8 mouse cellular contexts compared by ENCODE assay signal in genomic region chr2:101871179-101871578, GRCm38 (mm10). TPM values are rescaled to one million over a fixed set of nuclear protein-coding genes. Genes with fewer than 3 reads are reported as not detected.
DNase-seq lines count a peak whose midpoint lies in the region; ATAC-seq lines count a peak whose summit lies in the region.

No protein-coding gene starts in this region.

- H3K27ac ChIP-seq in midbrain, embryonic 10.5 days (replicated peaks) = no peak overlapping the region
- no peak overlapping the region for H3K27ac ChIP-seq in midbrain, embryonic 13.5 days
- H3K27ac ChIP-seq in hindbrain, embryonic 13.5 days = no peak overlapping the region
- H3K27ac ChIP-seq in limb, embryonic 15.5 days = no peak overlapping the region

- H3K36me3 ChIP-seq in midbrain, embryonic 10.5 days = no peaks in the 10 kb centered on the region
- H3K36me3 ChIP-seq in midbrain, embryonic 13.5 days = no peaks in the 10 kb centered on the region
- H3K36me3 ChIP-seq in hindbrain, embryonic 13.5 days = no peaks in the 10 kb centered on the region
- no peaks in the 10 kb centered on the region for H3K36me3 ChIP-seq in limb, embryonic 15.5 days

- 34% methylated on average over 14 of the region's 14 CpGs for WGBS in midbrain, embryonic 10.5 days
- WGBS in midbrain, embryonic 13.5 days = 31% methylated on average over 14 of the region's 14 CpGs
- WGBS in hindbrain, embryonic 13.5 days = 28% methylated on average over 14 of the region's 14 CpGs
- WGBS in limb, embryonic 15.5 days = 24% methylated on average over 14 of the region's 14 CpGs

- H3K4me1 ChIP-seq in midbrain, embryonic 10.5 days = no peaks in the 10 kb centered on the region
- H3K4me1 ChIP-seq in midbrain, embryonic 13.5 days (replicated peaks) = no peaks in the 10 kb centered on the region
- no peaks in the 10 kb centered on the region for H3K4me1 ChIP-seq in hindbrain, embryonic 13.5 days (replicated peaks)
- H3K4me1 ChIP-seq in limb, embryonic 15.5 days = 0 out of 2 replicates have a peak, but pooled peaks cover 3% of the 10 kb centered on the region

- H3K9ac ChIP-seq in midbrain, embryonic 13.5 days (replicated peaks) = no peak overlapping the region
- H3K9ac ChIP-seq in hindbrain, embryonic 13.5 days = no peak overlapping the region
- H3K9ac ChIP-seq in limb, embryonic 15.5 days = no peak overlapping the region

- peak; percentile 43 for DNase-seq in midbrain, embryonic 10.5 days (ENCODE audit: low spot score)
- DNase-seq in T-cell, adult 2 months (ENCODE audit: low spot score) = peak; percentile 11
- DNase-seq in fibroblast of lung, adult 2 months (ENCODE audit: low read depth) = peak; percentile 18
- peak; percentile 63 for DNase-seq in naive thymus-derived CD4-positive, alpha-beta T cell, adult 2 months (ENCODE audit: low read depth)

- no peak overlapping the region for H3K4me2 ChIP-seq in midbrain, embryonic 13.5 days (replicated peaks)
- peak overlapping the region; percentile 36 for H3K4me2 ChIP-seq in hindbrain, embryonic 13.5 days
- peak overlapping the region; percentile 46 for H3K4me2 ChIP-seq in limb, embryonic 15.5 days

- no peaks in the 10 kb centered on the region for H3K27me3 ChIP-seq in midbrain, embryonic 10.5 days (ENCODE audit: low read depth, poor library complexity, severe bottlenecking)
- no peaks in the 10 kb centered on the region for H3K27me3 ChIP-seq in midbrain, embryonic 13.5 days
- H3K27me3 ChIP-seq in hindbrain, embryonic 13.5 days = no peaks in the 10 kb centered on the region
- H3K27me3 ChIP-seq in limb, embryonic 15.5 days = no peaks in the 10 kb centered on the region

- H3K4me3 ChIP-seq in midbrain, embryonic 10.5 days = peak overlapping the region; percentile 23; the same call in 1 of the 2 replicates
- no peak overlapping the region for H3K4me3 ChIP-seq in midbrain, embryonic 13.5 days (replicated peaks)
- no peak overlapping the region for H3K4me3 ChIP-seq in hindbrain, embryonic 13.5 days
- H3K4me3 ChIP-seq in limb, embryonic 15.5 days = 0 out of 2 replicates have a peak overlapping the region, but pooled peaks have one; percentile 21

- no peaks in the 10 kb centered on the region for H3K9me3 ChIP-seq in midbrain, embryonic 10.5 days (replicated peaks)
- no peaks in the 10 kb centered on the region for H3K9me3 ChIP-seq in midbrain, embryonic 13.5 days
- no peaks in the 10 kb centered on the region for H3K9me3 ChIP-seq in hindbrain, embryonic 13.5 days
- no peaks in the 10 kb centered on the region for H3K9me3 ChIP-seq in limb, embryonic 15.5 days

- no peak for ATAC-seq in midbrain, embryonic 13.5 days
- ATAC-seq in hindbrain, embryonic 13.5 days (ENCODE audit: low FRiP score) = no peak
- no peak for ATAC-seq in limb, embryonic 15.5 days (ENCODE audit: insufficient number of reproducible peaks, low FRiP score, low TSS enrichment, low read depth)
- no peak for ATAC-seq in erythroblast, adult 5-6 weeks (replicated peaks; ENCODE audit: low FRiP score, poor library complexity, severe bottlenecking)

RNA-seq across cellular contexts. Expression of gene Prr5l, which starts 11.6 kb away (rescaled TPM):
- 22.7 and 25.2 TPM in 2 replicates for polyA plus RNA-seq in midbrain, embryonic 10.5 days (2016; fragmentation: Nextera tagmentation; extraction: Ambion mirVana)
- 7.7 and 9.3 TPM in 2 replicates for polyA plus RNA-seq in midbrain, embryonic 13.5 days (2015; fragmentation: Nextera tagmentation; extraction: Ambion mirVana)
- polyA plus RNA-seq in hindbrain, embryonic 13.5 days (2015; fragmentation: Nextera tagmentation; extraction: Ambion mirVana) = 5.7 and 6.8 TPM in 2 replicates
- 32.7 and 32.8 TPM in 2 replicates for polyA plus RNA-seq in limb, embryonic 15.5 days (2015; fragmentation: Nextera tagmentation; extraction: Ambion mirVana)
- 0.58 TPM in 1 of 2 replicates, not detected in the other for total RNA-seq in erythroblast, adult 5-6 weeks (2015; ENCODE audit: low replicate concordance)
- 0.28 and 0.60 TPM in 2 replicates for total RNA-seq in erythroblast, adult 5-6 weeks (2017; ENCODE audit: low replicate concordance)

RNA-seq across cellular contexts. Expression of gene Commd9, which starts 14.9 kb away (rescaled TPM):
- polyA plus RNA-seq in midbrain, embryonic 10.5 days (2016; fragmentation: Nextera tagmentation; extraction: Ambion mirVana) = 66.7 and 71.8 TPM in 2 replicates
- polyA plus RNA-seq in midbrain, embryonic 13.5 days (2015; fragmentation: Nextera tagmentation; extraction: Ambion mirVana) = 103 and 106 TPM in 2 replicates
- polyA plus RNA-seq in hindbrain, embryonic 13.5 days (2015; fragmentation: Nextera tagmentation; extraction: Ambion mirVana) = 99.8 and 110 TPM in 2 replicates
- 73.9 and 80.7 TPM in 2 replicates for polyA plus RNA-seq in limb, embryonic 15.5 days (2015; fragmentation: Nextera tagmentation; extraction: Ambion mirVana)
- total RNA-seq in erythroblast, adult 5-6 weeks (2015; ENCODE audit: low replicate concordance) = 1.9 TPM in 1 of 2 replicates, not detected in the other
- total RNA-seq in erythroblast, adult 5-6 weeks (2017; ENCODE audit: low replicate concordance) = 2.3 and 3.6 TPM in 2 replicates

Comparison
In these comparisons a context has a peak if more than half of its experiments do, and no peak if none do; other contexts are left out.
1. H3K4me3 ChIP-seq: peak in midbrain, embryonic 10.5 days (single experiment) and limb, embryonic 15.5 days (single experiment); none in midbrain, embryonic 13.5 days (single experiment) and hindbrain, embryonic 13.5 days (single experiment).
2. DNase-seq: peak in every context shown above with its lines; median percentile 63 in naive thymus-derived CD4-positive, alpha-beta T cell, adult 2 months; 43 in midbrain, embryonic 10.5 days; 18 in fibroblast of lung, adult 2 months; 11 in T-cell, adult 2 months.